Mouse (Mus musculus): Measurements from ENCODE around the gene Umad1.

Umad1 gene

DNA sequence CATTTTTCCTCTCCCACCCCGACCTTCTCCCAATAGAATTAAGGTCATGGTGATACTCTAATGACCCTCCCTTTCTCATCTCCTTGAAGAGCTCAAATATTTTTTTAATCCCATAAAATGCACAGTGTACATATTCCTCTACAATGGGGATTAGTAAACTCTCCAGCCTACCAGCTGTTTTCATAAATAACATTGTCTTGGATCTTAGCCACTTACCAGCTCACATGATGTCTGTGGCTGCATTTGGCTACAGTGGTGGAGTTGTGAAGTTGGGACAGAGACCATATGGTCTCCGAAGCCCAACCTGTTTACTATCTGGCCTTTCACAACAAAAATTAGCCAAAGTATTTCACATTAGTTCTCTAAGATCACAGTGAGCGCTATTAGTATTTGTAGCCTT, 111.5 kb downstream of the Umad1 start:
- no peak for DNase-seq

DNA sequence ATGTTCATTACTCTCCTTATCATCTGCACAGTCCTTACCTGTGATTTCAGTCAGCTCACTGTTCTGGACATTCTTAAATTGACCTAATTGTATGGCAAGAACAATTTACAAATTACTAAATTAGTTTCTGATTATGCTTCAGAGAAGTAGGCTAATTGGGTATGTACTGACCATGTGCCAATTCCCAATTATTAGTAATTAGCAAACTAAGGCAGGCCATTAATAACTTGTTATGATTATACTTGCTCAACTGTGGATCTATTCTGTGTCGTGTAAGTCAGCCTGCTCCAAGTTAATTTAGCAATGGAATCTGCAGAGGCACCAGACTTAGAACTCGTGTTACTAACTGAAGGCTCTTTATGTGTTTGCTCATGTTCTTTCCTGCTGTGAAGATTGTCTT, 114.0 kb downstream of the Umad1 start:
- no peak for DNase-seq

DNA sequence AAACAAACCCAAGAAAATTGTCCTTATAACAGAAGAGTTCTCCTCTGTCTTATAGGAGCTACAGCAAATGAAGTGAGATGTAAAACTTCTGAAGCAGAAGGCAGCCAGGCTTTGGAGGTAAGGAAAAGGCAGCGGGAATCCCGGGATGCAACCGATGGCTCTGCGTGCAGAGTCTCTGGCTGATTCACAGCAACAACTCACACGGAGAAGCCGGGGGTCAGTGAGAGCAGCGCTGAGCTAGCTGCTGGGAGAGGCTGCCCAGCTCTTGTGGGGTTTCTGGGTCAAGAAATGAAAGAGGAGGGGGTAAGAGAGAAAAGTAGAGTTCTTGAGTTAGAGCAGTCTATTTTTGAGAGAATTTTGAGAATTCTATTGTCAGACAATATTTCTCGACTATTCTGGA, 114.8 kb downstream of the Umad1 start:
- DNase-seq, result no peak

DNA sequence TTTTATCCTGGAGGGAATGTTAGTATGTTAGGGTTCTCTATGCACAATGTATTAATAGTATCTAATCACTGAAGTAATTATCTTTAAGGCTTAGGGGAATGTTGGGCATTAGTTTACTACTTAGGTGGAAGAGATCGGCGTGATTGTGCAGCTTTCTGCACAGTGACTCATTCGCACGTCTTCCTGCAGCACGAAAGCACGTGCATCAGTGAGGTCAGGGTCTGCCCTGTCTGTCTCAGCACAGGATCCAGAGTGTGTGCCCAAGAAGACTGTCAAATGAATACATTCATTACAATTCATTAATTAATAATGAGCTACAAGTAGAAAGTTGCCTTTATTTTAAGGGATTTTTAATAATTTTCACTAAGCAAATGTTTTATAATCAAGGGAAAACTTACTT, 115.2 kb downstream of the Umad1 start:
- no peak for DNase-seq

DNA sequence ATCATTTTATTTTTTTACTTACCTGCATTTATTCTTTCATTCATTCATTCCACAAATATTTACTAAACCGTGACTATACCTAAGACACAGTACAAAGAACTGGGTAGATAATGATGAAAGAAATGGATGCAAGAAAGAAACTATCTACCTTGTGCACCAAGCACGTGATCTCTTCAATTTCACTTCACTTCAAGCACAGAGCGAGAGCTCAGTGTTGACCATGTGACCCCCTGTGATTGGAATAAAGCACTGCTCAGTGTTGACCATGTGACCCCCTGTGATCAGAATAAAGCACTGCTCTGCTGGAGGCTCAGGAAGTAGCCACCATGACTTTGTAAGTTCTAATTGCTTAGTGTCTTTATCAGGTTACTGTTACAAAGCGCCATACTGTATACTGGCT, 115.6 kb downstream of the Umad1 start:
- DNase-seq, result no peak

DNA sequence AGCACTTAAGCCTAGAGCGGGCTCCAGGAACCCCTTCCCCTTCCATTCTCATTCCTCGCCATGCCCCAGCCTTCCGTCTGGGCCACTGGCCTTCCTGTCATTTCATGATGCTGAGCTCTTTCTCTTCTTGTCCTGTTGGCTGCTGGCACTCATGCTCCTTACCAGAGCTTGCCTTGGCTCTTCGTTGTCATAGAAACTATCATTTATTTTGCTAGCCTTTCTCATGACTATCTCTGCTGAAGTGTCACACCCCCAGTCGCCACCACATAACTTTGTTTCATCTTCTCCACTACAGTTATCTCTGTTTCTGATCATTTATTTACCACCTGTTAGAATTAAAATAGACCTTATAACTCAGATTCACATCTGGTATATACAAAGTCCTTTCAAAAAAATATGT, 117.3 kb downstream of the Umad1 start:
- DNase-seq, result no peak

DNA sequence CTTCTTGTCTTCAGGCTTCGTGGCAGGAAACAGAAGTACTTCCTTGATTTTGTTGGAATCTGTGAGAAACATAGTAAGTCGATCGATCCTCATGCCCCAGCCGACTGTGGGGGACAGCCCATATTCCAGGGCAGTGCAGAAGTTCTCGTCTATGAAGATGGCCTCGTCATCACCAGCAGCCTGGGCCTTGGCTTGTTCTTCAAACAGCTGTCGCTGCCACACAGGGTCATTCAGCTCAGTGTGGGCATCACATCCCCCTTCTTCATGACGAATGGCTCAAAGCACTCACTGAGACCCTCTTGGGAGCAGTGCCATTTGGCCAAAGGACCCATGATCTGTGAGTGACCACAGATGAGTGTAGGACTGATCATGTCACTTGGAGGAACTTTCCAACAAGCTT, 118.6 kb downstream of the Umad1 start:
- DNase-seq, result no peak

DNA sequence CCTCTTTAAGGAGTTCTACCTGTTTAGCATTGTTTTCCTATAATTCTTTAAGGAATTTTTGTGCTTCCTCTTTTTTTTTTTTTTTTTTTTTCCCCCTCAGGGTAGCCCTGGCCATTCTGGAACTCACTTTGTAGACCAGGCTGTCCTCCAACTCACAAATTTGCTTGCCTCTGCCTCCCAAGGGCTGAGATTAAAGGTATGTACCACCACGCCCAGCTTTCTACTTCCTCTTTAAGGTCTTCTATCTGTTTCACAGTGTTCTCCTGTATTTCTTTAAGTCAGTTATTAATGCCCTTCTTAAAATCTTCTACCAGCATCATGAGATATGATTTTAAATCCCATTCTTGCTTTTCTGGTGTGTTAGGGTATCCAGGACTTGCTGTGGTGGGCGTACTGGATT, 130.2 kb downstream of the Umad1 start:
- no peak for DNase-seq

DNA sequence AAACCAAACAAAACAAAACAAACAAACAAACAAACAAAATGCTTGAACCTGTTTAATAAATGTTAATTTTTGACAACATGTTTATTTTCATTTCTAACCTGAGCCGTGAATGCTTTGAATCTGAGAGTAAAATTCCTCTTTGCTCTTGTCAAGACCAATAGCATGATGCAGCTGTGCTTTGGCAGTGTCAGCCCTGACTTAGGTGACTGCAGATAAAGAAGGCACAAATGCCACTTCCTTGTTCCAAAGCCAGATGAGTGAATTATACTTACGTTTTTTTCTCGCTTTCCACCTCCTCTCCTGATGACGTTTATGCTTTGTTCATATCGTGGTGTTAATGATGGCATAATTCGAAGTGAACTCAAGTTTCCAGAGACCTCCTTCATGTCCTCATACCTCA, 131.2 kb downstream of the Umad1 start:
- peak; percentile 44 for DNase-seq

DNA sequence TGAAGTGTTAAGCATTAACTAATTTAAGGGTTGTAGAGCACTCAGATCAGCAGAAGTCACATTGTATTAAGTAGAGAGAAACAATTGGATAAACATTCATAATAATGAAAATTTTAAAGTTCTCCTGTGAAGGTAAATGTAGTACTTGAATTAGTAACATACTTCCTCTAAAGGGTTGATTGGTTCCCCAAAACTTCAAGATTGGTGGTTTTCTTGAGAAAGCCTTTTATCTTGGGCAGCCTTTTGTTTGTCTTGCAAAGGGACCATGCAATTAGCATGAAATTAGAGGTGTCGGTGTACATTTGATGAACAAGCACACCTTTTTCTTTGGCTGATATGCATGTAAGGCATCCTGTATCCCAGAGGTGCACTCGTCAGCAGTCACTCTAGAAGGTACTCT, 131.8 kb downstream of the Umad1 start:
- DNase-seq, result no peak

DNA sequence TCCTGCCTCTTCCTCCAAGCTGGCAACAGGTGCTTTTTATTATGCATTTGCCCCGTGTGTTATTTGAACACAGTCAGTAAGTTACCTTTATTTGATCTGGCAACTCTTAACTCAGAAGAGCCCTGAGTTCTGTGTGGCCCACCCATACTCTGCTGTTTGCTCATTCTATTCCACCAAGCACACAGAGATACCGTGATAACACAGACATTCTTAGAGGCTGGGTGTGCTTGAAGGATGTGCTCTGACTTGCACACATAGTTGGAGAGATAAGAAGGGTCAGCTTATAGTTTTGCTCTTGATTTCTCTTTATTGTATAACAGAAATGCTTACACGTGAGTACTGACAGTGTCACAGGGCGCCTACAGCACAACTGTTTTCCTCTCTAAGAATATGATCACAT, 133.9 kb downstream of the Umad1 start:
- no peak for DNase-seq

DNA sequence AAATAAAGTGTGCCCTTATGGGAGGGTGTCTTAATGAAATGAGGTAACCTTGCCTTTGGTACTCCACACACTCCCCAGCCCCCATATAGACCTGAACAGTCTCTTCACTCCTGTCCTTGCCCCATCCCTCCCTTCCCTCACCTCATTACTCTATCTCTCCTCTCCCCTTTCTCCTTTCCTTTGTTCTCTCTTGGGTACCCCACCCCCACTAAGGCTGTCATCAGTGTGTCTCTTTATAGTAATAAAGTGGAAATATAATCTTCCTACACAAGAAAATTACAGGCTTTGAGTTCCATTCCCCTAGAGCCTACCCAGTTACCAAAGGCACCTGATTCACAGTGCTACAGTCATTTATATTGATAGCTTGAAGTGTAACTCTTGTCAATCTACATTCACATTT, 135.0 kb downstream of the Umad1 start:
- no peak for DNase-seq

DNA sequence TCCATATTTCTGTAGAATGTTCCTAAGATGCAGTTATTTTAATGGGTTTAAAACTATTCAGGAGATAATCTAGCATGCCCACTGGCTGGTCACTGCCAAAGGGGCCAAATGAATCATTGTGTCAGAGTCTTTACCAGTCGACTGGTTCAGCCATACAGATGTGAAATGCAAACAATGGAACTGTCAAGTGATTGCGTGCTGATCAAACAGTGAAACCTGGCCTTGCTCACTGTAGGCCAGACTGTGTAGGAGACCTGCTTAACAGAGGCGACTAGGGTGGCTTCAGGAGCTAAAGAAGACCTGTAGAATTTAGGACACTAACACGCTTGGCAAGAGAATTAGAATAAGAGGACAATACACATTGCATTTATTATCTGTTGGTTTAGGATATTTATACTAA, 136.0 kb downstream of the Umad1 start:
- DNase-seq, result no peak

DNA sequence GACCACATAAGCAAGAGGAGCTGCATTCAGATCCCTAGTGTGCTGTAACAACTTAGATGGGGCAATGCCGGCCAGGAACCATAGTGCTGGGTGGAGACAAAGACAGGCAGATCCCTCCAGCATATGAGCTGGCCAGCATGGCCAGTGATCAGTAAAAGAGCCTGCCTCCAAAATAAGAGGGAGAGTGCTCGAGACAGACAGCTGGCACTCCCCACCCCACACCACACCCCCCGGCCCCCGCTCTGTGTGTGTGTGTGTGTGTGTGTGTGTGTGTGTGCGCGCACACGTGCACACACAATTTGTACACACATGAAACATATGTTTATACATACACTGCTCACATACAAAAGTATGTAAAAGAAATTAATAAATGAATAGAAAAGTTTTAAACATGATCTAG, 138.2 kb downstream of the Umad1 start:
- DNase-seq, result no peak

DNA sequence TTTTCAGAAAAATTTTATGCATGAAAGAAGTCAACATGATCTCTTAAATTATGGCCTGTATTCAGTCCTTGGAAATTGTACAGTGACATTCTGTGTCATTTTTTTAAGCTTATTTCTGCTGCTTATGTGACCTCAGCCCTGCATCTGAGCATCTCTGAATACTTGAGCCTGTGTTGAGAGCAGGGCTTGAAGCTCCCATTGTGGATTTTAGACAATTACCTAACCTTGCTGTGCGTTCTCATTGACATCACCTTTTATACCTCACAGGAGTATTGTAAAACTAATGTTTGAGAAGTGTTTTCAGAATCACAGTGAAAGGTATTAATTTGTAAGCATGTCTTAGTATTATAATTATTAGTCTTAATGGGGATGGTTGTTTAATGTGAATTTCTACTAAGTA, 140.6 kb downstream of the Umad1 start:
- DNase-seq, result no peak

DNA sequence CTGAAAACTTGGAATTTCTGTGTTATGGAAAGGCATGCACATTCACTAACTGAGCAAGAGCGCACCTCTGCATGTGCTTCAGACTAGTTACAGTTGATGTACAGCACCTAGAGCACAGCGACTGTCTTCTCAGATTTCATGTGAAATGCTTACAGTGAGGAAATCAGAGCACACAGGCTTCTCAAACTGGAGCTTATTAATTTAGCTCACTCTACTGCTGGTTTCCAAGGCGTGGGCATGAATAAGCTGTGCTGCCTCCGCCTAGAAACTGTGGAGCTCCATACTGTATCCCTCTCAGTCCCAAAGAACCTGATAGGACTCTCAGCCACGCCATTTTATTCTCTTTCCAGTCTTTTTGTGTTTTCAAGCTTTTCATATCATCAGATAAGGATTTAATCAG, 144.0 kb downstream of the Umad1 start:
- no peak for DNase-seq

DNA sequence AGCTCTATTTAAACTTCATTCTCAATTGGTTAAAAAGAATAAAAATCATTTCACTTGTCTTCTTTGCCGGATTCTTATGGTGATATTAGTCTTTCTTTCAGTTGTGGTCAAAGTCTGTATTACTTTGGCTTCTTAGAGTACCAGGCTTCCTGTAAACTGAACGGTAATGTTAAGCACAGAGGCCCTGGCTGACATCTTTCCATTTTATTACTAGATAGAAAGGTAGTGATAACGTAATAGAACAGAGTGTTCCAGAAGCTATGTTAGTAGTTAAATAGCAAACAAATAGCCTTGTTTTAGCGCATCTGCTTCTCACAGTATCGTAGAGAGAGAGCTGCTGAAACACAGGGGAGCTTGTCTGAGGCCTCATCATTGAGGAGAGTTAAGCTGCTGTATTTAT, 146.8 kb downstream of the Umad1 start:
- no peak for DNase-seq

DNA sequence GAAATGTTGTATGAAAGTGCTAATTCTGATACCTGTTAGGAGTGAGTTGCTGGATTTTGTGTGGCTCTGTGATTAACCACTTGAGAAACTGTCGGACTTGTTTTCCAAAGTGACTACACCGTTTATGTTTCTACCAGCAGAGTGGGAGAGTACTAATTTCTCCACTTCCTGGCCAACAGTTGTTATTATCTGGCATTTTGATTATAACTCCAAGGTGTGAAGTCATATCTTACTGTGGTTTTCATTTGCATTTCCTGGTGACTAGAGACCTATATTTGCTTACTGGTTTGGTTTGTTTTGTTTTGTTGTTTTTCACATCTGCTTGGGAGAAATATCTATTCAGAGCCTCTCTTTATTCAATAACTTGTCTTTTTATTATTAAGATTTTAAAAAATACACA, 149.2 kb downstream of the Umad1 start:
- peak; percentile 1 for DNase-seq

DNA sequence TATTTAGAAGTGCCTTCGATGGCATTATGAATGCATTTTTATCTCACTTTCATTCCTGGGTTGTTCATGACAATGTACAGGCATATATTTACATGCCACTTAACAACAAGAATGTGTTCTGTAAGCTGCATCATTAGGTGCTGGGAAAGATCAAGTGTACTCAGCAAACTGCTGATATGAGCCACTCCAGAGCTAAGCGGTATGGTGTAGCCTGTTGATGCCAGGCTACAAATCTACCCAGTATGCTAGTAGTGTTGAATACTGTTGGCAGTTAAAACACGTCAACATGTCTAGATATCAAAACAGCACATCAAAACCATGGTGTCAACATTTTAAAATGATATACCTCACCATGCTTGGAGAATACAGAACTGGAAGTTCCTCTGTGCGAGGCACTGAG, 150.8 kb downstream of the Umad1 start:
- DNase-seq, result peak; percentile 2

DNA sequence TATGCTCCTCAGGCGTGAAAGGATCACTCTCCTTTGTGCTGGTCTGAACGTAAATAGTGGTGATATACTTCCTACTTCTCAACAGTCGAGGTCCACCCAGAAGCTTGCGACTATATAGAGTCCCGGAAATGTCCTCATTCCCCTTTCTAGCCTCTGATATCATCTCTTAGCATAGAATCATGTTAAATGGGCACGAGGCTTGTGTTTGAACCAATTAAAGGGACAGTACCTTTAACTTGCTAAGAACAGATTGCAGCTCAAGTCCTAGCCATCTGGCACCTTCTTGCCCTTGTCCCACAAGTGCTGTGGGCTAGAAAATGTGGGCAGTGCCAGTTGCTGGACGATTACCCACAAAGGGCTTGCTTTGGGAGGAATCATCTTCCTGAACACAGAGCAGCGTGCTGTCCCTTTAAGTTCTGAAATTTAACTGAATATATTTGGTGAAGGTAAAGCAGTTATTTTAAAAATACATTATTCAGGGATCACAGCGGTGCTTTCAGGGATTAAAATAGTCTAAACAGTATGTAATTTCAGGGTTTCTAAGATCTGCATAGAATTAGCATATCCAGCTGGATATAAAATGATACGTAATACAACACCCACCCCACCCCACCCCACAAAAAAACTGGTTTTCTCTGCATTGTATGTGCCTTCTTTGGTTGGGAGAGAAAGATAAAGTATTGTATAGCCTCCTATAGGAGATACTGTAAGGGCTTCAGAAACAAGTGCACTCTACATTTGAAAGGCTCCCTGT, 153.9 kb downstream of the Umad1 start:
- no peak for DNase-seq

DNA sequence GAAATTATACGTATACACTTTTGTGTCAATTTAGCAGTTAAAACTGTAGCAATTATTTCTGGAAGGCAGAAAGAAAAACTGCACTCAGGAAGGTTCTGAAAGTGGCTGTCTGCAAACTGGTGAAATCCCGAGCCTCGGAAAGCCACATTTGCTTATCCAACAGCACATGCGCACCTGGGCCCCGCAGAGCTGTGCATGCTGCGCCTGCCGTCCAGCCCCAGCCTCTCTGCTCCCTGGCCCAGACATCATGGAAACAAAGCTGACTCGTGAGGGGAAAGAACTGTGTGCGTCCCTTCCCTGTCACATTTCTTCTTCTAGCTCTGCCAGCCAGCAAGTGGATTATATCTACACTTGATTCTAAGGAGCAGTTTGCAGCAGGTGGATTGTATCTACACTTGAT, 154.9 kb downstream of the Umad1 start:
- peak; percentile 60 for DNase-seq

DNA sequence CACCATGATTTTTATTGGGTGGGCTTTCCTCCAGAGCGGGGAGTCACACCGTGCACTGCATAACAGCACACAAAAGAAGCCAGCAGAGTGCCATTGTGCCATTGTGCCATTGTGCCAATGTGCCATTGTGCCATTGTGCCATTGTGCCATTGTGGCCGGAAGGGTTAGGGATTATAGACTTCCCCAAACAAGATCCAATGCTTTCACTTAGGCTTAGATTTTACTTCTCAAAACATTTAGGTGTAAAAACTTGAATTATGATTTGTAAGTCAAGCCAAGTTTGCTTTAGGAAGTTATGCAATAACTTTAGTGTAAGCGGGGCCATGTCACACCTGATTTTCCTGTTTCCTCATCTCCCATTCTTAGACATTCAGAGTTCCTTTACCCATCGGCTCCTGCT, 156.7 kb downstream of the Umad1 start:
- no peak for DNase-seq

DNA sequence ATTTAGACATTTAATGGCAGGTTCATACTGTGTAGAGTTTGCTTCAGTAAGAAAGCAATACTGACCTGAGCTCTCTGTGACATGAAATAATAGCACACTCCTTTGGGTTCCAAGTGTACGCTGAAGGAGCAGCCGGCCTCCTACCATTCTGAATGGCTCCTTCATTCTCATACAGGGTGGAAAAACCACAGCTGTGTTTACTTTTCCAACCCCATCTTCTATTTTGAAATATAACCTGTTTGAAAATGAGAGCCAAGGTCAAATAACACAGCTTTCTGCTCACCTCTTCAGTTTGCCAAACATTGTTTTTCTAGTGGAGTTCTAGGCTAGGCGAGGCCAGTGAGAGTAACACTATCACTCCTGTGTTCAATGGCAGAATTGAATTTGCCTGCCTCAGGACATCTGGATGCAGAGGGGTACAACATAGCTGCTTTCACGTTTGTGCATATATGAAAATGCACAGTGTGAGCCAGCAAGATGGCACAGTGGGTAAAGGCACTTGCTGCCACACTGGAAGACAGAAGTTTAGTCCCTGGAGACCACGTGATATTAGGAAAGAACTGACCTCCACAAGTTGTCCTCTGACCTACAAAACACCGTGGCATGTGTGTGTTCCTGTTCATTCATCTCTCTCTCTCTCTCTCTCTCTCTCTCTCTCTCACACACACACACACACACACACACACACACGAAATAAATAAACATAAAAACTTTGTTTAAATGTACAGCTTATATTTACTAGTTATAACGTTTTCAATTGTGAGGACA, 157.9 kb downstream of the Umad1 start:
- no peak for DNase-seq

DNA sequence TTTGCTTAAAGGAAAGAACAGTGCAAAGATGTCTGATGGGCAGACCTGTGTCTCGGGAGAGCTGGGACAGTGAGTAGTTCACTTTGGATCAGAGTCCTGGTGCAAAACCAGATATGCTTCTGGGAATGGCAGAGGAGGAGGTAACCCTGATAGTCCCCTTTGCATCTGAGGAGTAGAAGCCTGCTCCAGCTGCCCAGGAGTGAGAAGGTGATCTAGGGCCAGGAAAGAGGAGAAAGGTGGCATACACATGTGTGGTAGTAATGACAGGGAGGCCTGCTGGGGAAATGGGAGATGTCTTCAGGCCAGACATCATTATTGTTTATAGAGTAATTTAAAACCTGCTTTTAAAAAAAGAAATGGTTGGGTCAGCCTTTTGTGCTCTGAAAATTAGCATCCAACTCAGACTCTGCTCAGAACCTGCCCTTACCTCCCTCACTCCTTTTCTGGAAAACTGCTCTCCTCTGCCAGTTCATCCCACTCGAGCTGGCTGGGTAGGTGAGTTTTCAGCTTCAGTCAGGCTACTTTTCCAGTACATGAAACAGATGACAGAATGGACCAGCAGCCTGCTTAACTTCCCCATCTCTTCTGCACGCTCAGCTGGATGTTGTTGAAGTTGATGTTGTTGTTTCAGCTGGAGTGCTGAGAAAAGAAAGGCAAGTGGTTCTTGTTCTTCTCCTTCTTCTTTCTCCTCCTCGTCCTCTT, 160.5 kb downstream of the Umad1 start:
- DNase-seq, result no peak

Measured in thymus, postnatal 14 days (tissue).